Mouse (Mus musculus) intestine, embryonic 16.5 days (tissue): ENCODE data around the gene Trpm4. TPM values are rescaled to one million over a fixed set of nuclear protein-coding genes. Genes with fewer than 3 reads are reported as not detected.
A peak's percentile ranks its signal among the peaks of the same experiment; 100 is the strongest.
"Not testable (repeated sequence)": the region's sequence is repeated elsewhere in the genome, so short reads cannot be mapped to it uniquely, and the experiment has no call there.

Experiments used
- ATAC-seq: fragments of 200-750 bp; cut with Nextera tagmentation; 2 replicates; pipeline ENCODE4 v1.8.0; 2017; ENCODE audit warnings: moderate TSS enrichment, moderate library complexity
- H3K27ac ChIP-seq: fragments of 300-500 bp; sonication (generic); 2 replicates; pipeline ENCODE4 v1.5.1; 2014; ENCODE audit warnings: mild to moderate bottlenecking, low read length
- H3K27me3 ChIP-seq: fragments of 300-500 bp; sonication (generic); replicated peaks from 2 replicates; pipeline ENCODE4 v1.6.1; 2014; ENCODE audit warnings: low read length, control low read depth, mixed read lengths; ENCODE audit not compliant: control insufficient read depth, insufficient read depth
- H3K36me3 ChIP-seq: fragments of 300-500 bp; sonication (generic); 2 replicates; pipeline ENCODE4 v1.6.1; 2014; ENCODE audit warnings: low read length, control low read depth; ENCODE audit not compliant: control insufficient read depth, insufficient read depth
- H3K4me1 ChIP-seq: fragments of 300-500 bp; sonication (generic); 2 replicates; pipeline ENCODE4 v1.6.1; 2014; ENCODE audit warnings: low read length, control low read depth, mixed read lengths; ENCODE audit not compliant: control insufficient read depth, insufficient read depth
- H3K4me2 ChIP-seq: fragments of 300-500 bp; sonication (generic); 2 replicates; pipeline ENCODE4 v1.6.1; 2014; ENCODE audit warnings: low read depth, low read length, control low read depth
- H3K4me3 ChIP-seq: fragments of 300-500 bp; sonication (generic); 2 replicates; pipeline ENCODE4 v1.5.1; 2014; ENCODE audit warnings: mild to moderate bottlenecking, low read length
- H3K9ac ChIP-seq: fragments of 300-500 bp; sonication (generic); 2 replicates; pipeline ENCODE4 v1.6.1; 2014; ENCODE audit warnings: low read depth, low read length
- H3K9me3 ChIP-seq: fragments of 300-500 bp; sonication (generic); 2 replicates; pipeline ENCODE4 v1.6.1; 2016; ENCODE audit warnings: low read length, control low read depth; ENCODE audit not compliant: control insufficient read depth
- WGBS: fragments of 180-500 bp; shearing (Covaris S2); extraction: QIAGEN DNeasy Blood & Tissue Kit; methylation state at CpG from one replicate; pipeline ENCODE4 v1.1.7; 2014; 5-methylcytosine and 5-hydroxymethylcytosine counted together
- polyA plus RNA-seq: library from polyadenylated mRNA; unstranded; fragments of >200 nt; fragmentation: Nextera tagmentation; extraction: Ambion mirVana; gene quantifications from 2 replicates; pipeline ENCODE4 v1.2.1, GENCODE M21; 2015

Trpm4 gene
- polyA plus RNA-seq, 1 experiment from 2014 or later, result 33.4 TPM

DNA sequence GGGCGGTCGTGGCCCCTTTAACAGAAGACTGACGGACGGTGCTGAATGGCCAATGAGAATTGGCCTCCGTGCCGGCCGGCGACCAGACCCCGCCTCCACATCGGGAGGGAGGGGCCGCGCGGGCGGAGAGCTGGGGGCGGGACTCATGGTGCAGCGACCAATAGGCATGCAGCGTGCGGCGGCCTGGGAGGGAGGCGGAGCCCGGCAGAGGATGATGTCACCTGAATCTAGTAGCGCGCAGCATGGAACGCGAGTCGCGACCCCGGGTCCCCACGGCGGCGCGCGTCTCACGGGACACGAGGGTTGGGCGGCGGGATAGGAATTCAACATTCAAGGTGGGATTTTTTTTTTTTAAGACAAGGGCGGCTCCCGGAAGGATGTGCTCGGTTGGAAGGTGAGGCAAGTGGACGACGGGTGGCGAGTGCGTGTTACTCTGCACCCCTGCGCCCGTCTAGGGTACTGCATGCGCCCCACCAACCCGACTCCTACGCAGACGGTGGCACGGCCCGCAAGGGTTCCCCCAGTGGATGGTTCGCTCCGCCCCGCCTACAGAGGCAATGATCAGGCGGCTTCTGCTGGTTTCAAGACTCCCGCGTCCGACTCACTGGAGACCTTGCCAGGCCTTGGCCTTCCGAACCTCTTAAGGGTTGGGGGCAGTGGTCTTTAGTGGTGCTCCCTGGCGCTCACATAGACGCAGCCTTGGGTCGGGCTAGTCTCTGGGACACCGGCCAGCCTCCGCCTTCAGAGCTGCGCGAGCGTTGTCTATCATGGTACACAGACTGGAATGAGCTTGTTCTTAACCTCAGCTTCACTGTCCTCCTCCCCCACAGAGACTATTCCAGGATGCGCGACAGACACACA lies 33.7 kb upstream of the Trpm4 start:
- Histone ChIP-seq H3K4me3 (peak overlapping the region; percentile 67), H3K4me2 (peak overlapping the region; percentile 98), H3K4me1 (peaks cover 30% of the 10 kb centered on the region), H3K36me3 (no peaks in the 10 kb centered on the region), H3K27me3 (peaks cover 26% of the 10 kb centered on the region), H3K9ac (peak overlapping the region; percentile 74), H3K9me3 (no peaks in the 10 kb centered on the region), H3K27ac (no peak overlapping the region)
- peak; percentile 81 for ATAC-seq
- under 1% methylated on average over 70 of the region's 70 CpGs for WGBS

DNA sequence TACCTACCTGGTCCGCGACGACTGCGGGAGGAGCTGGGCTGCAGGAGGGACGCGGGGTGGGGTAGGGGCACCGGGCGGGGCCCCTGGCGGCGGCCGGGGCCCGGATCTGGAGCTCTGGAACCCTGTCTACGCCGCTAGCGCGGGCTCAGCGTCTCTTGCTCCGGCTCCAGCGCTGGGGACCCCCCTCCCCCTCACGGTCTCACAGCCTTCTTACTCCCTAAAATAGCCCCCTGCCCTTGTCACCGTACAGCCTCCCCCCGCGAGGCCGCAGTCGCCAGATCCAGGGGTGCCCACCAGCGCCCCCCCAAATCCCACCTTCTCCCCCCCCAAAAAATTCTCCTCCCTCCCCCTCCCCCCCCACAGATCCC lies 33.1 kb upstream of the Trpm4 start, which contains the start of gene Ppfia3:
Ppfia3 (minus strand) TSS at position 368 of the 368 bp plus-strand sequence.
- Histone ChIP-seq H3K9me3 (no peaks in the 10 kb centered on the region), H3K9ac (peak within 1 kb of the TSS; percentile 74), H3K36me3 (no peaks in the 10 kb centered on the region), H3K4me1 (peaks cover 34% of the 10 kb centered on the region), H3K4me2 (peak within 1 kb of the TSS; percentile 98), H3K4me3 (peak within 1 kb of the TSS; percentile 67), H3K27me3 (peaks cover 29% of the 10 kb centered on the region), H3K27ac (no peak within 1 kb of the TSS)
- peak; percentile 3; the same call in 1 of the 2 replicates for ATAC-seq
- 0% methylated on average over 25 of the region's 26 CpGs for WGBS

DNA sequence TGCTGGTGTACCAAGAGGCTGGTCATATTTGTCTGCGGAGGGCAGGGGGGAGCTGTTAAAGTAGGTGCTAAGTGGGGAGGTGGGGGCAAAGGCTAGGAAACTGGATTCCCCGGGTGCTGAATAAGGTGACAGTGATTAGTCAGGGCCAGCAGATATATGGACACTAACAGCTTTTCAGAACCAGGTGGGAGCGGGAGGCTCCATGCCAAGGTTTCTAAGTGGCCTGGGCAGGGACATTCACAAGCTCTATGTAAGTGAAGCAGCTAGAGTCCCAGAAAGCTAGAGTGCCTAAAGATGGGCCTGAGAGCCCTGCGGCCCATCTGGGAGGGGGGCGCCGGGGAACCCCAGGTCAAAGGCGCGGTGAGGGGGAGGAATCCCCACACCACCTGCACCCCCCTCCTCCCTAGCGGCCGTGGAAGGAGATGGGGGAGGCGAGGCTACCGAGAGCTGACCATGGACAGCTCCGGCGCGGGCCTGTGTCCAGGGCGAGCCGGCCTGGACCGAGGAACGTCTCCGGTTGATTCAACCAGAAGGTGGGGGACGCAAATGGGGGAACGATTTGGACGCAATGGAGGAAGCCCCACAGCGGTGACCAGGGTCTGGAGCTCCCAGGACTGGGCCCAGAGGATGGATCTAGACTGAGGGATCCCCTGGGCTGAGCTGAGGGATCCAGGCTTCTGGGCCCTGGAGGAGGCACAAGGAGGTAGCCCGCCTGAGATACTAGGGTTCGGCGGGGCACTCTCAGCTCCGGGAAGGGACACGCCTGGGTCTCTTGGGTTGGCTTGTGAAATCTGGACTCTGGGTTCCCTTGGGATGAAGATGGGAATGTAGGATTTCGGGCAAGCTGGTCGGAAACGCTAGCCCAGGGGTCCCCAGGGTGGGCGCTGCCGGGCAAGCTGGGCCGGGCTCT lies 32.4 kb upstream of the Trpm4 start:
- H3K4me3 ChIP-seq, result peak overlapping the region; percentile 67
- no peak for ATAC-seq
- H3K4me1 ChIP-seq, result peaks cover 35% of the 10 kb centered on the region
- peak overlapping the region; percentile 74 for H3K9ac ChIP-seq
- H3K4me2 ChIP-seq, result peak overlapping the region; percentile 98
- no peaks in the 10 kb centered on the region for H3K36me3 ChIP-seq
- no peak overlapping the region for H3K27ac ChIP-seq
- H3K27me3 ChIP-seq, result peaks cover 32% of the 10 kb centered on the region
- WGBS, result 5% methylated on average over 34 of the region's 35 CpGs
- no peaks in the 10 kb centered on the region for H3K9me3 ChIP-seq

DNA sequence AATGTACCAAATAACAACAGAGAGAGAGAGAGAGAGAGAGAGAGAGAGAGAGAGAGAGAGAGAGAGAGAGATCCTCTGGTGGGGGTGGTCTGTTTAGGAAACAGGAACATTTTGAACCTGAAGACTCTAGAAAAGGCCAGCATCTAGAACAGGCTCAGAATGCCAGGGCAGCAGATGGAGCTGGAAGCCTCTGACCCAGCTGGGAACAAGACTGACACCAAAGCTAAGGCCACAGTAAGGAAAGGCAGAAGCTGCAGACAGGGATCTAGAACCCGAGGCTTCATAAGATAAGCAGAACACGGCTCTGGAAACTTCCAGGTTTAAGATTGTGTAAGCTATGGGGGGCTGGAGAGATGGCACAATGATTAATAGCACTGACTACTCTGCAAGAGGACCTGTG lies 30.4 kb upstream of the Trpm4 start:
- no peak for ATAC-seq
- Histone ChIP-seq H3K27ac (no peak overlapping the region), H3K9ac (no peak overlapping the region), H3K4me2 (no peak overlapping the region), H3K4me1 (peaks cover 24% of the 10 kb centered on the region), H3K27me3 (peaks cover 26% of the 10 kb centered on the region), H3K9me3 (no peaks in the 10 kb centered on the region), H3K36me3 (no peaks in the 10 kb centered on the region), H3K4me3 (no peak overlapping the region)
- 70% methylated on average over 2 of the region's 2 CpGs for WGBS

DNA sequence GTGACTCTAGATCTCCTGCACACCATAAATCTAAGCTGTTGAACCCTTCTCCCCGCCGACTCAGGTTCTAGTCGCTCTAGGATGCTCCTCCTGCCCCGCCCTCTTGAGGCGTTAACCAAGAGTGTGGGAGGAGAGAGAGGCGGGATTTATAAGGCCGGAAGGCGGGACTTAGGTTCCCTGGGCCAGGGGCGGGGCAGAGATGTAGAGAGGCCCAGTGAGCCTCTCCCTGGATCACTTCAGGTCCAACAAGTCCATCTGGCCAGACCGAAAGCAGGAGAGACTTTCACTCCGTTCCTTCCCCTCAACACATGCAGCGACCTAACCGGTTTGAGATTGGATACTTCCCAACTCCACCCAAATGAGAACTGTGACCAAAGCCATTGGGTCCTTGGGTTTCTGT lies 29.2 kb upstream of the Trpm4 start:
- H3K9me3 ChIP-seq, result no peaks in the 10 kb centered on the region
- H3K4me3 ChIP-seq, result no peak overlapping the region
- no peak overlapping the region for H3K4me2 ChIP-seq
- H3K4me1 ChIP-seq, result peaks cover 21% of the 10 kb centered on the region
- no peak overlapping the region for H3K27ac ChIP-seq
- H3K27me3 ChIP-seq, result peaks cover 18% of the 10 kb centered on the region; the same call in 1 of the 2 replicates
- H3K9ac ChIP-seq, result no peak overlapping the region
- peak; percentile 19 for ATAC-seq
- H3K36me3 ChIP-seq, result no peaks in the 10 kb centered on the region
- 5% methylated on average over 13 of the region's 13 CpGs for WGBS

DNA sequence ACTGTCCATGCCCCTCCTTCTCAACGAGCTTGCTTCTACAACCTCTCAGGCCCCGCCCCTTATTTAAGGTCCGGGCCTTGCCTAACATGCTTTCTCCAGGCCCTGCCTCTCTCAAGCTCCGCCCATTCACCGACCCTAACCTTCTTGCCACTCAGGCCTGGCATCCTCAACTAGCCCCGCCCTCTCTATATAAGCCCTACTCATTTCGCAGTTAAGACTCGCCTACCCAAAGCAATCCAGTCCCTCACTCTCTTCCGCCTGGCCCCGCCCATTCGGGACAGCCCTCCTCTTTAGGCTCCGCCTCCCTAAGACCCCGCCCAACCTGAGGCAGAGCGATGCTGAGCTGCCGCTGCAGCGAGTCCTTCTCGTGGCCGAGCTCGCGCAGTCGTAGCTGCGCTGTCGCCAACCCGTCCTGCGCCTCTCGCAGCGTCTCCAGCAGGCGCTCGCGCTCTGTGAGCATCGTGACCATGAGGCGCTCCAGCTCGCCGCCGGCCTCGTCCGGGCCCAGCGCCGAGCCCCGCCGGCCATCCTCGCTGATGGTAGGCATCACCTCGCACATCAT lies 27.7 kb upstream of the Trpm4 start:
- peak overlapping the region; percentile 48 for H3K4me3 ChIP-seq
- H3K9ac ChIP-seq, result peak overlapping the region; percentile 56
- ATAC-seq, result peak; percentile 74
- WGBS, result under 1% methylated on average over 43 of the region's 43 CpGs
- H3K36me3 ChIP-seq, result no peaks in the 10 kb centered on the region
- H3K4me1 ChIP-seq, result peaks cover 14% of the 10 kb centered on the region
- peaks cover 18% of the 10 kb centered on the region; the same call in 1 of the 2 replicates for H3K27me3 ChIP-seq
- no peak overlapping the region for H3K27ac ChIP-seq
- no peaks in the 10 kb centered on the region for H3K9me3 ChIP-seq
- H3K4me2 ChIP-seq, result peak overlapping the region; percentile 88

DNA sequence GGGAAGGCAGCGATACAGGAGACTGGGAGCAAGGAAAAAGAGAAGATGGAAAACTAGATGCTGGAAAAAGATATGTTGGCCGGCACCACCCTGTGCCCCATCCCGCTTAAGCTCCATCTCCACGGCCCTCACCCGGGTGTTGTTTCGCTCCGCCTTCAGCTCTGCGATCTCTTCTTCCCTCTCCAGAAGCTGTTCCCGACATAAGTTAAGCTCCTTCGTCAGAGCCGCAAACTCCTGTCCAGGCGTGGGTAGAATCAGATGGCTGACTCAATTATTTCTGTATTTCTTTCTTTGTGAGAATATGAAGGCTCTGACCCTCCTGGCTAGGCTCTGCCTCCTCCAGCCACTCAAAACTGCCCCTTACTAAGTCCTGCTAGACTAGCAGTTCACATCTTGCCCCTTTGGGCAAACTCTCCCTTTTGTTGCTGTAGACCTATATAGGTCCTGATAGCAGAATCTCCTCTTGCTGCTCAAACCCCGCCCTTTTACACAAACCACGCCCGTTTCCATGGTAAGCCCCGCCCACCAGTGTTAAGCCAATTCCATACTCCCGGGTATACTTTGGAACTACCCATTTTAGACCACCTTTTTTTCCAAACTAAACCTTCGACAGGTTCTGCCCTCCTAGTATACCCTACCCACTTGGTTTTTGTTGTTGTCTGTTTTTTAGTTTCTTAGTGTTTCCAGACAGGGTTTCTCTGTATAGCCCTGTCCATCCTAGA lies 27.0 kb upstream of the Trpm4 start:
- ATAC-seq, result 0 out of 2 replicates have a peak, but pooled peaks have one; percentile 0
- no peaks in the 10 kb centered on the region for H3K36me3 ChIP-seq
- H3K4me1 ChIP-seq, result peaks cover 9% of the 10 kb centered on the region
- WGBS, result 45% methylated on average over 18 of the region's 18 CpGs
- H3K9ac ChIP-seq, result no peak overlapping the region
- H3K27me3 ChIP-seq, result peaks cover 14% of the 10 kb centered on the region; the same call in 1 of the 2 replicates
- H3K27ac ChIP-seq, result no peak overlapping the region
- H3K4me2 ChIP-seq, result no peak overlapping the region
- H3K4me3 ChIP-seq, result peak overlapping the region; percentile 48; the same call in 1 of the 2 replicates
- no peaks in the 10 kb centered on the region for H3K9me3 ChIP-seq

DNA sequence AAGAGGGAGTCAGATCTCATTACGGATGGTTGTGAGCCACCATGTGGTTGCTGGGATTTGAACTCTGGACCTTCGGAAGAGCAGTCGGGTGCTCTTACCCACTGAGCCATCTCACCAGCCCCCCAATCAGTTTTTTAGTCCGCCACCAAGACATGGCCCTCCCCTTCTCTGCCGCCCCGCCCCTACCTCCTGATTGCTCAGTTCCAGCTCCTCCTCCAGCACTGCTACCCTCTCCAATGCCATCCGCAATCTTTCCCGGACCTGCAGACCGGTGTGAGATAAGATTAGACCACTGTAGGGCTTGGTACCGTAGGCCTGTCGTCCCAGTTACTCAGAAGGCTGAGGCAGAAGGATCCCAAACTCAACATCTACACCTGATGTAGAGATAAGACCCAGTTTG lies 25.5 kb upstream of the Trpm4 start:
- H3K9ac ChIP-seq, H3K4me1 ChIP-seq, ATAC-seq, H3K36me3 ChIP-seq, H3K4me3 ChIP-seq, H3K27ac ChIP-seq, H3K9me3 ChIP-seq, H3K27me3 ChIP-seq, H3K4me2 ChIP-seq: not testable (repeated sequence)
- 48% methylated on average over 10 of the region's 11 CpGs for WGBS
